Mouse (Mus musculus): ENCODE measurements around the gene Nrl. TPM values are rescaled to one million over a fixed set of nuclear protein-coding genes. Genes with fewer than 3 reads are reported as not detected.

Nrl gene
- polyA plus RNA-seq, 1 experiment from 2014 or later = 0.05 TPM

DNA sequence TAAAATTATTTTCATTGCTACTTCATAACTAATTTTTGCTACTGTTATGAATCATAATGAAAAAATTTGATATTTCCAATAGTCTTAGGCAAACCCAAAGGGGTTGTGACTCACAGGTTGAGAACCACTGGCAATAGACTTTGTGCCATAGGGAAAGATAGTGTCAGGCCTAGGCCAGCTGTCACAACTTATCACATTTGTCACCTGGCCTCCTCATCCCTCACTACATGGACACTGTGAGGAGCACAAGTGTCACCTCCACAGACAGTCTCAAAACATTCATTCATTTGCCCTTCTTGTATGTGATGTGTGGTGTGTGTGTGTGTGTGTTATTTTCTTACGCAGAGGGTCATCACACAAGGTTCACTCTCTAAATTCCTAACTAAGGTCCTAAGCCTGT, 47.4 kb downstream of the Nrl start:
- H3K4me1 ChIP-seq (replicated peaks) = peaks cover 4% of the 10 kb centered on the region; the same call in 1 of the 2 replicates
- H3K4me3 ChIP-seq = no peak overlapping the region
- H3K9ac ChIP-seq = no peak overlapping the region
- no peaks in the 10 kb centered on the region for H3K36me3 ChIP-seq
- no peak overlapping the region for H3K27ac ChIP-seq
- ATAC-seq (ENCODE audit: low FRiP score) = no peak
- WGBS = 100% methylated on average over 1 of the region's 1 CpGs
- no peaks in the 10 kb centered on the region for H3K27me3 ChIP-seq
- H3K4me2 ChIP-seq = no peak overlapping the region
- H3K9me3 ChIP-seq = no peaks in the 10 kb centered on the region

DNA sequence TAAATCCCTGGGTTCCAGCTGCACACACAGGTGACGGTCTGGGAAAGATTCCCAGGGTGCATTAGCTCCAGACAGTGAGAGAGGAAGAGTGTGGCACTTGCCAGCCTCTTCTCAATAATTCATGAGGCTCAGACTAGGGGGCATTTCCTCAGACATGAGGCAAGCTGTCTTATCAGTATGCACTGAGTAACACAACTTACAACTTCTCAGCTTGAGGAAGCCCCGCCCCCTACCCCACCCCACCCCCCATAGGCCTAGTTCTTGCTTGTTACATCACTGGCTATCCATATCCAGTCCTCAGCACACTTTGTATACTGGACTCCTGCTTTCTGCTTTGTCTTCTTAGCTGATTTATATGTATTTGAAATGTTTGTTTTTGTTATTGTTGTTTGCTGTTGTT, 49.1 kb downstream of the Nrl start:
- 69% methylated on average over 2 of the region's 2 CpGs for WGBS
- no peak overlapping the region for H3K9ac ChIP-seq

DNA sequence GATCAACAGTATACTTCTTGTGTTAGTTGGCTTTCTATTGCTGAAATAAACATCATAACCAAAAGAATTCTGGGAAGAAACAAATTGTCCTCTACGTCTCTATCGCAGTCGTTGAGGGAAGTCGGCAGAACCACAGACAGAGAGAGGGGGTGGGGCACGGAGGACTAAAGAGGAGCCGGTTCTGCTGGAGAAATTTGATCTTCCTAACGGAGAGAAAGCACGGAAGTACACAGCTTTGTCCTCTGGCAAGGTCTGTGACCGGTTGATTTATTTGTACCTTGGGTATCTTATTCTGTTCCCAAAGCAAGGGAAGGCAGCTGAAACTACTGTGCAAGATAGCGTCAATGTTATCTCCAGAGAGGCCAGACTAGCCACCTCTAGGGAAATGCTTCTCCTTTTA, 54.0 kb downstream of the Nrl start:
- Histone ChIP-seq H3K4me1 (replicated peaks) (0 out of 2 replicates have a peak, but pooled peaks cover 3% of the 10 kb centered on the region), H3K9me3 (no peaks in the 10 kb centered on the region), H3K36me3 (no peaks in the 10 kb centered on the region), H3K4me3 (no peak overlapping the region), H3K9ac (no peak overlapping the region; the same call in 1 of the 2 replicates), H3K27me3 (0 out of 2 replicates have a peak, but pooled peaks cover 10% of the 10 kb centered on the region), H3K4me2 (no peak overlapping the region), H3K27ac (no peak overlapping the region)
- ATAC-seq (ENCODE audit: low FRiP score) = no peak
- 18% methylated on average over 10 of the region's 10 CpGs for WGBS

More for the DNA sequence above, 49.1 kb downstream of the Nrl start:
- no peak for ATAC-seq (ENCODE audit: low FRiP score)
- no peak overlapping the region for H3K4me2 ChIP-seq
- no peak overlapping the region for H3K4me3 ChIP-seq
- no peak overlapping the region for H3K27ac ChIP-seq
- no peaks in the 10 kb centered on the region for H3K9me3 ChIP-seq
- no peaks in the 10 kb centered on the region for H3K27me3 ChIP-seq
- peaks cover 7% of the 10 kb centered on the region; the same call in 1 of the 2 replicates for H3K4me1 ChIP-seq (replicated peaks)
- H3K36me3 ChIP-seq = no peaks in the 10 kb centered on the region

DNA sequence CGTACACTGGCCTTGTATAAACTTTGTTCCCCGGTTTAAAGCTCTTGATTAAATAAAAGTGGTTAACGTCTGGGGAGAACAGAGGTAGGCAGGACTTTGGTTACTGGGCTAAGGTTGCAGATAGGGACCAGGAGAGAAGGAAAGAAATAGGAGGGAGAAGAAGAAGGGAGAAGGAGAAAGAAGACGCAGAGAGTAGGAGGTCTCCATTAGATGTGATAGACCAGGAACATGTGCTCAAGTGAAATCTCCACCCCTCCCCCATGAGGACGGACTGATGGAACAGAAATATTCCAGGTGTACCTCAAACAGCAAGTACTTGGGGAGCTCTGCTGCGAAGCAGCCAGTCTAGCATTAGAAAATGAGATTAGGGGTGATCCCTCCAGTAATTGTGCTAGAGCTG, 55.0 kb downstream of the Nrl start:
- Histone ChIP-seq H3K36me3 (no peaks in the 10 kb centered on the region), H3K4me3 (no peak overlapping the region), H3K9me3 (no peaks in the 10 kb centered on the region), H3K27ac (no peak overlapping the region), H3K9ac (no peak overlapping the region), H3K4me1 (replicated peaks) (0 out of 2 replicates have a peak, but pooled peaks cover 3% of the 10 kb centered on the region), H3K27me3 (0 out of 2 replicates have a peak, but pooled peaks cover 10% of the 10 kb centered on the region), H3K4me2 (no peak overlapping the region)
- 91% methylated on average over 6 of the region's 6 CpGs for WGBS
- ATAC-seq (ENCODE audit: low FRiP score) = no peak

DNA sequence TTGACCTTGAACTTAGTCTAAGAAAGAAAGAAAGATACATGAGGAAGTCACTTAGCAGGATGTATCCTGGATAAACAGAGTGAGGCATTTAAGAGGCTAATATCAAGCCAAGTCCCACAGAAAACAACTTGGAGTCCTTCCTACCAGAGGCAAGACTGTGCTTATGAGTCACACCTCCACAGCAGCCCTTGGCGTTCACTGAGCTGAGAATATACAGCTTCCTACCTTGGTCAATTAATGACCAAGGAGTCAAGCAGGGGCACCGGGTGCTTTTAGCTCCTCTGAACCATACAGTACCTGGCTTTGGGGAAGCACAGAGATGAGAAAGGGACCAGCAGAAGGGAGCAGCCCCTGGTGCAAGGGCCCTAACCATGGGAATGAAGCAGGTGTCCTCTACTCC, 55.7 kb downstream of the Nrl start:
- no peak overlapping the region for H3K27ac ChIP-seq
- H3K4me3 ChIP-seq = no peak overlapping the region
- 0 out of 2 replicates have a peak, but pooled peaks cover 10% of the 10 kb centered on the region for H3K27me3 ChIP-seq
- H3K9ac ChIP-seq = no peak overlapping the region
- WGBS = 95% methylated on average over 2 of the region's 2 CpGs
- H3K4me1 ChIP-seq (replicated peaks) = 0 out of 2 replicates have a peak, but pooled peaks cover 3% of the 10 kb centered on the region
- H3K9me3 ChIP-seq = no peaks in the 10 kb centered on the region
- no peak for ATAC-seq (ENCODE audit: low FRiP score)
- no peak overlapping the region for H3K4me2 ChIP-seq
- H3K36me3 ChIP-seq = no peaks in the 10 kb centered on the region

Other genes with a start within 250 kb of the Nrl start
- 24.4 and 30.9 TPM in 2 replicates for gene Dhrs4, start 46.2 kb downstream of the Nrl start, polyA plus RNA-seq (2015; fragmentation: Nextera tagmentation; extraction: Ambion mirVana)
- 21.6 and 22.1 TPM in 2 replicates for gene Carmil3, start 34.3 kb downstream of the Nrl start, polyA plus RNA-seq (2015; fragmentation: Nextera tagmentation; extraction: Ambion mirVana)
- 2.4 and 2.5 TPM in 2 replicates for gene Cpne6, start 14.5 kb downstream of the Nrl start, polyA plus RNA-seq (2015; fragmentation: Nextera tagmentation; extraction: Ambion mirVana)
- 20.7 and 21.5 TPM in 2 replicates for gene Pck2, start 15.3 kb upstream of the Nrl start, polyA plus RNA-seq (2015; fragmentation: Nextera tagmentation; extraction: Ambion mirVana)
- gene Dcaf11, start 35.0 kb upstream of the Nrl start, polyA plus RNA-seq (2015; fragmentation: Nextera tagmentation; extraction: Ambion mirVana) = 124 and 130 TPM in 2 replicates
- gene A730061H03Rik, start 35.4 kb upstream of the Nrl start, polyA plus RNA-seq (2015; fragmentation: Nextera tagmentation; extraction: Ambion mirVana) = 0.71 and 2.0 TPM in 2 replicates
- 0.40 and 0.54 TPM in 2 replicates for gene Fitm1, start 50.6 kb upstream of the Nrl start, polyA plus RNA-seq (2015; fragmentation: Nextera tagmentation; extraction: Ambion mirVana)
- 188 TPM in 2 replicates for gene Psme1, start 53.1 kb upstream of the Nrl start, polyA plus RNA-seq (2015; fragmentation: Nextera tagmentation; extraction: Ambion mirVana)
- 15.7 and 20.4 TPM in 2 replicates for gene Emc9, start 60.3 kb upstream of the Nrl start, polyA plus RNA-seq (2015; fragmentation: Nextera tagmentation; extraction: Ambion mirVana)
- gene Psme2, start 66.1 kb upstream of the Nrl start, polyA plus RNA-seq (2015; fragmentation: Nextera tagmentation; extraction: Ambion mirVana) = 198 and 215 TPM in 2 replicates
- 18.8 and 20.8 TPM in 2 replicates for gene Rnf31, start 66.7 kb upstream of the Nrl start, polyA plus RNA-seq (2015; fragmentation: Nextera tagmentation; extraction: Ambion mirVana)
- 9.0 and 10.0 TPM in 2 replicates for gene Irf9, start 78.6 kb upstream of the Nrl start, polyA plus RNA-seq (2015; fragmentation: Nextera tagmentation; extraction: Ambion mirVana)
- 15.1 and 16.0 TPM in 2 replicates for gene Rec8, start 93.1 kb upstream of the Nrl start, polyA plus RNA-seq (2015; fragmentation: Nextera tagmentation; extraction: Ambion mirVana)
- 86.1 and 96.7 TPM in 2 replicates for gene Ipo4, start 111.0 kb upstream of the Nrl start, polyA plus RNA-seq (2015; fragmentation: Nextera tagmentation; extraction: Ambion mirVana)
- 2.2 and 2.8 TPM in 2 replicates for gene Gm49378, start 112.9 kb upstream of the Nrl start, polyA plus RNA-seq (2015; fragmentation: Nextera tagmentation; extraction: Ambion mirVana)
- gene Tm9sf1, start 118.8 kb upstream of the Nrl start, polyA plus RNA-seq (2015; fragmentation: Nextera tagmentation; extraction: Ambion mirVana) = 58.5 and 65.8 TPM in 2 replicates
- gene Tssk4, start 125.2 kb upstream of the Nrl start, polyA plus RNA-seq (2015; fragmentation: Nextera tagmentation; extraction: Ambion mirVana) = 0.41 and 0.43 TPM in 2 replicates
- 74.7 and 77.5 TPM in 2 replicates for gene Mdp1, start 135.5 kb upstream of the Nrl start, polyA plus RNA-seq (2015; fragmentation: Nextera tagmentation; extraction: Ambion mirVana)
- 51.1 and 52.9 TPM in 2 replicates for gene Gmpr2, start 147.0 kb upstream of the Nrl start, polyA plus RNA-seq (2015; fragmentation: Nextera tagmentation; extraction: Ambion mirVana)
- gene Nedd8, start 147.1 kb upstream of the Nrl start, polyA plus RNA-seq (2015; fragmentation: Nextera tagmentation; extraction: Ambion mirVana) = 585 and 628 TPM in 2 replicates
- gene Tinf2, start 156.8 kb upstream of the Nrl start, polyA plus RNA-seq (2015; fragmentation: Nextera tagmentation; extraction: Ambion mirVana) = 28.0 and 31.8 TPM in 2 replicates
- gene Tgm1, start 188.9 kb upstream of the Nrl start, polyA plus RNA-seq (2015; fragmentation: Nextera tagmentation; extraction: Ambion mirVana) = 0.19 and 0.47 TPM in 2 replicates
- 56.4 and 57.0 TPM in 2 replicates for gene Rabggta, start 197.3 kb upstream of the Nrl start, polyA plus RNA-seq (2015; fragmentation: Nextera tagmentation; extraction: Ambion mirVana)
- 77.4 and 79.2 TPM in 2 replicates for gene Dhrs1, start 220.7 kb upstream of the Nrl start, polyA plus RNA-seq (2015; fragmentation: Nextera tagmentation; extraction: Ambion mirVana)
- gene Nop9, start 220.7 kb upstream of the Nrl start, polyA plus RNA-seq (2015; fragmentation: Nextera tagmentation; extraction: Ambion mirVana) = 28.7 and 33.5 TPM in 2 replicates
- 0.25 TPM in 2 replicates for gene Cideb, start 233.5 kb upstream of the Nrl start, polyA plus RNA-seq (2015; fragmentation: Nextera tagmentation; extraction: Ambion mirVana)
- 0.43 and 0.56 TPM in 2 replicates for gene Ltb4r2, start 236.4 kb upstream of the Nrl start, polyA plus RNA-seq (2015; fragmentation: Nextera tagmentation; extraction: Ambion mirVana)
- 0.32 and 0.74 TPM in 2 replicates for gene Ltb4r1, start 241.0 kb upstream of the Nrl start, polyA plus RNA-seq (2015; fragmentation: Nextera tagmentation; extraction: Ambion mirVana)